Mouse (Mus musculus) C2C12 (cell line): ENCODE measurements around the gene Cxadr. TPM values are rescaled to one million over a fixed set of nuclear protein-coding genes. Genes with fewer than 3 reads are reported as not detected.
"Not testable (repeated sequence)": the region's sequence is repeated elsewhere in the genome, so short reads cannot be mapped to it uniquely, and the experiment has no call there.

Source experiments
- H3K27me3 ChIP-seq: one replicate; pipeline ENCODE4 v1.6.1; 2011; ENCODE audit not compliant: control insufficient read depth, insufficient read depth, insufficient read length
- H3K36me3 ChIP-seq: one replicate; pipeline ENCODE4 v1.6.1; 2011; ENCODE audit not compliant: control insufficient read depth, insufficient read depth
- H3K4me3 ChIP-seq: one replicate; pipeline ENCODE4 v1.5.1; 2011; ENCODE audit warnings: mild to moderate bottlenecking, control low read depth; ENCODE audit not compliant: poor library complexity, insufficient read depth, severe bottlenecking
- H3K79me2 ChIP-seq: one replicate; pipeline ENCODE4 v1.6.1; 2011; ENCODE audit not compliant: control insufficient read depth, insufficient read depth
- H3K79me3 ChIP-seq: one replicate; pipeline ENCODE4 v1.6.1; 2011; ENCODE audit warnings: low read depth, control low read depth
- H3ac ChIP-seq: one replicate; pipeline ENCODE3; 2011; ENCODE audit warnings: low read depth; ENCODE audit not compliant: control insufficient read depth, insufficient read length
- CEBPB ChIP-seq: IDR thresholded peaks from one replicate; pipeline ENCODE4 v1.6.1; 2011; ENCODE audit warnings: low read depth, mild to moderate bottlenecking, control low read depth, moderate library complexity
- CTCF ChIP-seq: IDR thresholded peaks from one replicate; pipeline ENCODE4 v1.5.1; 2011; ENCODE audit not compliant: control insufficient read depth, insufficient read depth, insufficient read length
- FOSL1 ChIP-seq: IDR thresholded peaks from one replicate; pipeline ENCODE4 v1.8.0; 2011; ENCODE audit warnings: mild to moderate bottlenecking, low read length; ENCODE audit not compliant: poor library complexity, insufficient read depth, severe bottlenecking
- MAX ChIP-seq: IDR thresholded peaks from one replicate; pipeline ENCODE4 v1.6.1; 2011; ENCODE audit warnings: mild to moderate bottlenecking, control low read depth
- MYOD1 ChIP-seq: IDR thresholded peaks from one replicate; pipeline ENCODE4 v1.6.1; 2011; ENCODE audit warnings: low read depth; ENCODE audit not compliant: control insufficient read depth, insufficient read length
- MYOG ChIP-seq: IDR thresholded peaks from one replicate; pipeline ENCODE4 v1.6.1; 2011; ENCODE audit not compliant: control insufficient read depth, insufficient read length; ENCODE audit errors: extremely low read depth
- USF1 ChIP-seq: IDR thresholded peaks from one replicate; pipeline ENCODE4 v1.6.1; 2011; ENCODE audit warnings: low read depth, mild to moderate bottlenecking, control low read depth, moderate library complexity
- polyA plus RNA-seq: library from polyadenylated mRNA; unstranded; fragments of >200 nt; fragmentation: generic; extraction: Trizol; gene quantifications from one replicate; pipeline ENCODE4 v1.2.1, GENCODE M21; 2012; ENCODE audit warnings: missing spikeins

Gene Cxadr
- polyA plus RNA-seq, 1 experiment = 0.40 TPM

DNA sequence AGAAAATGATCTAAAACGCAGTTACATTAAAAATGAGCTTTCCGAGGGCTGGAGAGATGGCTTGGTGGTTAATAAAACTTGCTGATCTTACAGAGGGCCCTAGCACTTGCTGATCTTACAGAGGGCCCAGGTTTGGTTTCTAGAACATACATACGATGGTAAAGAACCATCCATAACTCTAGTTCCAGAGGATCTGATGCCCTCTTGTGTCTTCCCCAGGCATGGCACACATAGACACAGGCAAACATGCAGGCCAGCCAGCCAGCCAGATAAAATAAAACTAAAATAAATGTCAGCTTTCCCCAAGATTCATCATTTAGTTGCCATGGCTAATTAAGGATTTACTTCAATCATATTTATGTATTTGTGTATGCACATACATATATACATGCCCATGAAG, 56.5 kb downstream of the Cxadr start:
- Histone ChIP-seq H3K79me2 (no peaks in the 10 kb centered on the region), H3K27me3 (no peaks in the 10 kb centered on the region), H3K79me3 (no peaks in the 10 kb centered on the region), H3K4me3 (no peak overlapping the region), H3ac (no peak overlapping the region), H3K36me3 (peaks cover 33% of the 10 kb centered on the region)
- TF ChIP-seq FOSL1 (no peak), MYOD1 (no peak), USF1 (no peak), CTCF (no peak), MAX (no peak), MYOG (no peak), CEBPB (no peak)

DNA sequence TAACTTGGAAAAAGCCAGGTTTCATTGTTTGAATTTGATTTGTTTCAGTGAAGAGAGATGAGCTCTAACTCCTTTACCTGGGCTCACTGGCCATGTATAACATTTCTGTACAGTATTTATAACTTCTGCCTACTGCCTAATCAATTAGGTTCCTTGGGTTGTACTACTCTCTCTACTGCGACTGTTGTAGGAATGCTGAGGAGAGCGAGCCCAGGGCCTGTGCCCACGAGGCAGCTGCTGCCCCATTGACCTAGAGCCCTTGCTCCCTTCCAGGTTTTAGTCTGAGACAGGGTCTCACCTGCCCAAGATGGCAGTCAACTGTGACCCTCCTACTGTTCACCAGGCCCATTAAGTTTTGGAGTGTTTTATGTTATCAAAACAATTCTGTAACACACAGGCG, 60.2 kb downstream of the Cxadr start:
- Histone ChIP-seq H3K79me3 (no peaks in the 10 kb centered on the region), H3ac (no peak overlapping the region), H3K79me2 (peaks cover 1% of the 10 kb centered on the region), H3K36me3 (peaks cover 63% of the 10 kb centered on the region), H3K4me3 (no peak overlapping the region), H3K27me3 (no peaks in the 10 kb centered on the region)
- TF ChIP-seq FOSL1 (no peak), USF1 (no peak), CEBPB (no peak), MYOG (no peak), CTCF (no peak), MAX (no peak), MYOD1 (no peak)

DNA sequence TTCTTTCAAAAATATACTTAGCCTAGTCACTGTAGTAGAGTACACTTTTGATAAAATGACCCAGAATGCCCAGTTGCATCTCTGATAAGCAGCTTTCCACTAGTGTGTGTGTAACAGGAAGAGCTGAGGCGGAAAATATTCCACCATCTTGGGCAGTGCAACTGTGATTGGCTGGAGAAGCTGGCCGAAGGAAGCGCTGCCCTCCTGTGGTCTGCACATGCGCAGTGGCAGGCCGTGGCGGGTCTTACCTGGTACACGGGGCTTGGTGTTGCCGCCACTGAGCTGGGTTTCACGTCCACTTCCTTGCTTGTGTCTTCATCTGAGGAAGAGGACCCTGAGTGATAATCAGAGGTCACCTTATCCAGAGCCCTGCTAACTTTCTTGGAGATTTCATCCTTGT, 63.3 kb downstream of the Cxadr start:
- H3K27me3 ChIP-seq, H3K4me3 ChIP-seq, H3K79me3 ChIP-seq, H3ac ChIP-seq, H3K79me2 ChIP-seq: not testable (repeated sequence)
- H3K36me3 ChIP-seq = peaks cover 78% of the 10 kb centered on the region

DNA sequence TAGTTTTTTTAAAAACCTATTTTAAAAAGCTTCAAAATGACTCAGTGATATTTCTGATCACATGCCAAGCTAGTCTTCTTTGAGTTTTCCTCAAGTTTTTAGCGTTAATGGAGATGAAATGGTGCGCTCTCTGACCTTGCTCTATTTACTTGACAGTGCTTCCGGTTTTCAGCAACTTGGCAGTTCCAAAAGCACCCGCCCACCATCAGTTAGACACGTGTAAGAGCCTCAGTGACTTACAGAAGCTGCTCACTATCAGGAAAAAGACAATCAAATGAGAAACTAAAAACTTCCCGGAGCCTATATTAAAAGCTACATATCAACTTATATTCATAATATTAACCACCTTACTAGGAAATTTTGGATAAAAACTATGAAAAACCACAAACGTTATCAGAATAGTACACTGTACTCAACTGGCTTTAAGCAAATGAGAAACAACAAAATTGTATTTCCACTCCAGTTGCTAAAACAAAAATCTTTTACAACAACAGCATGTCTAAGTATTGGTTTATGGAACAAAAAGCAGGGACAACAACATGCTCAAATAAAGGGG, 70.3 kb downstream of the Cxadr start:
- Histone ChIP-seq H3K27me3 (no peaks in the 10 kb centered on the region), H3K36me3 (peaks cover 70% of the 10 kb centered on the region), H3ac (no peak overlapping the region), H3K79me3 (peaks cover 29% of the 10 kb centered on the region), H3K79me2 (peaks cover 62% of the 10 kb centered on the region), H3K4me3 (no peak overlapping the region)
- TF ChIP-seq FOSL1 = no peak
- TF ChIP-seq USF1 = no peak
- no peak for TF ChIP-seq CTCF
- no peak for TF ChIP-seq MAX
- TF ChIP-seq MYOD1 = no peak
- no peak for TF ChIP-seq CEBPB
- TF ChIP-seq MYOG = no peak

DNA sequence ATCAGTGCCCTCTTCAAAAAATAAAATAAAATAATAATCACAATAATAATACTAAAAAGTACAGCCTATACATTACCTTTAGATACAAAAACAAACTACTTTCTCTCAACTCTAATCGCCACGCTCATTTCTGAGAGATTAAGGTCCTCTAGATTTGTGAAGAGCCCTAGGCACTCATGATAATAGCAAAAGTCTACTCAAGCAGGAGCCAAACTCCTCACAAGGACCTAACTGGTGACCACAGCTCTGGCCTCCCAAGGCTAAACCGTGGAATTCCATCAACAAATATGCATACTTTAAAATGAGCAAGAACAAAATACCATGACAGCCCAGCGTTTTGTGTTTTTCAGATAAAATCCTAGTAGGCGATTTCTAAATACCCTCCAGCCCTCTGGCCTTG, 71.5 kb downstream of the Cxadr start:
- Histone ChIP-seq H3K79me3 (peaks cover 29% of the 10 kb centered on the region), H3K4me3 (no peak overlapping the region), H3ac (no peak overlapping the region), H3K27me3 (no peaks in the 10 kb centered on the region), H3K79me2 (peaks cover 60% of the 10 kb centered on the region), H3K36me3 (peaks cover 58% of the 10 kb centered on the region)
- no peak for TF ChIP-seq FOSL1
- no peak for TF ChIP-seq MAX
- no peak for TF ChIP-seq MYOD1
- TF ChIP-seq USF1 = no peak
- no peak for TF ChIP-seq CTCF
- no peak for TF ChIP-seq CEBPB
- TF ChIP-seq MYOG = no peak

DNA sequence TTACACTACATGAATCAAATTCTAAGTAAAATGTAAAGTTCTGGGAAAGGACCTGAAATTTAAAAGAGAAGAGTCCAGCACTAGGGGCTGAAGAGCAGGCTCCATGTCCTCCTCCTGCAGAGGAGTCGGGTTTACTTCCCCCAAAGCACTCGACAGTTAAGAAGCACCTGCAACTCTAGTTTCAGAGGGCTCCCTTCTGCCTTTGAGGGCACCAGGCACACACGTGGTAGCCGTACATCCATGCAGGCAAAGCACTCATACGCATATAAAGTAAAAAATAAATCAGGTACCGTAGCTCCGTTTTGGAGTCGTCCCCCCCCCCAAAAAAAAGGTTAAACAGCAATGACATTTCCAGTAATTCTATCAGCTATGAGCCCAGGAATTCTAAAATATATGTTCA, 72.5 kb downstream of the Cxadr start:
- Histone ChIP-seq H3K36me3 (peaks cover 48% of the 10 kb centered on the region), H3K27me3 (no peaks in the 10 kb centered on the region), H3K4me3 (no peak overlapping the region), H3ac (no peak overlapping the region), H3K79me2 (peaks cover 60% of the 10 kb centered on the region), H3K79me3 (peaks cover 27% of the 10 kb centered on the region)
- TF ChIP-seq MYOD1 (no peak), CEBPB (no peak), CTCF (no peak), FOSL1 (no peak), MAX (no peak), MYOG (no peak), USF1 (no peak)
